Mouse (Mus musculus): ENCODE data around the gene Mrps23. TPM values are rescaled to one million over a fixed set of nuclear protein-coding genes. Genes with fewer than 3 reads are reported as not detected.

Gene Mrps23
- polyA plus RNA-seq, 1 experiment = 197 TPM

DNA sequence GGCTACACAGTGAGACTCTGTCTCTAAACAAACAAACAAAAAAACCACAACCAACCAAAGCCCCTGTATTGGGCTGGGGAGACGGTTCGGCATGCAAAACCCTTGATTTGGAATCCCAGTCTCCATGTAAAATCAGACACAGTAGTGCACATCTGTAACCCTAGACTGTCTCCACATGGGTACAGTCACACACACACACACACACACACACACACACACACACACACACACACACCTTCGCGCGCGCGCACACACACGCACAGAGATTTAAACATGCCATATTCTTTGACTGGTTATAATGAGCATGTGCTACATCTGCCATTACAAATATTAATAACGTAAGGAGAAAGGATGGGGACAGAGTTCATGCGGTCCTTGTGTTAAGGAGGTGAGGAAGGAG, 36.1 kb downstream of the Mrps23 start:
- Histone ChIP-seq H3K36me3 (replicated peaks; ENCODE audit: low read length) (peaks cover 5% of the 10 kb centered on the region), H3K9me3 (peaks cover 5% of the 10 kb centered on the region), H3K27me3 (replicated peaks) (no peaks in the 10 kb centered on the region), H3K4me1 (peaks cover 49% of the 10 kb centered on the region), H3K4me3 (replicated peaks) (no peak overlapping the region)
- TF ChIP-seq FLI1 (IDR thresholded peaks at IDR 0.05; ENCODE audit: low read length) = no peak
- TF ChIP-seq GATA1 (IDR thresholded peaks at IDR 0.05; ENCODE audit: borderline replicate concordance, low read length) = no peak

DNA sequence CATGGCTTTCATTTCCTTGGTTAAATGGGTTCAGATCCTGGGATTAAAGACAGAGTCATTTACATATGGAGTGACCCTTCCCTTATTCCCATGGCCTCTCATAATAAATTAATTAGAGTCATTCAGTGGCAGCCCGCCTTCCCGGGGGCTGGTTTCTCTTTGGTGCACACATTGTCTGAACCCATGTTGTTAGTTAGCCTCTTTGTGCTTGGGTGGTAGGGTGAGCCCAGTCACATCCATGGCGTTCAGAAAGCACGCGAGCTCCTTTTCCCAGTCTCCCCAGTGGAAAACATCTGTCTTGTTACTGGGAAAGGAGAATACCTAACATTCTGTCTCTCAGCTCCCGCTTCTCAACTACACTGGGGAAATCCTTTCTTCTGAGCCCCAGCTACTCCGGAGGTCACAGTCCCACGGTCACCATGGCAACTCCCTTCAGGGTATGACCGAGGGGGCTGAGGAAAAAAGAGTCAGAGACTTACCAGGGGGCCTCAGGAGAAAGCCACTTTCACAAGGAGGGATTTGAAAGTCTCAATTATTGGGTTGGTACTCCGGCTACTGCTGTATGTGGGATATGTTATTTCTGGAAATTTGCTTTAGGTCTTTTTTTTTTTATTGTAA, 36.7 kb downstream of the Mrps23 start:
- H3K9me3 ChIP-seq = peaks cover 5% of the 10 kb centered on the region
- peaks cover 5% of the 10 kb centered on the region for H3K36me3 ChIP-seq (replicated peaks; ENCODE audit: low read length)
- no peak overlapping the region for H3K4me3 ChIP-seq (replicated peaks)
- peaks cover 44% of the 10 kb centered on the region for H3K4me1 ChIP-seq
- no peaks in the 10 kb centered on the region for H3K27me3 ChIP-seq (replicated peaks)
- TF ChIP-seq GATA1 (IDR thresholded peaks at IDR 0.05; ENCODE audit: borderline replicate concordance, low read length) (no peak), FLI1 (IDR thresholded peaks at IDR 0.05; ENCODE audit: low read length) (no peak)

DNA sequence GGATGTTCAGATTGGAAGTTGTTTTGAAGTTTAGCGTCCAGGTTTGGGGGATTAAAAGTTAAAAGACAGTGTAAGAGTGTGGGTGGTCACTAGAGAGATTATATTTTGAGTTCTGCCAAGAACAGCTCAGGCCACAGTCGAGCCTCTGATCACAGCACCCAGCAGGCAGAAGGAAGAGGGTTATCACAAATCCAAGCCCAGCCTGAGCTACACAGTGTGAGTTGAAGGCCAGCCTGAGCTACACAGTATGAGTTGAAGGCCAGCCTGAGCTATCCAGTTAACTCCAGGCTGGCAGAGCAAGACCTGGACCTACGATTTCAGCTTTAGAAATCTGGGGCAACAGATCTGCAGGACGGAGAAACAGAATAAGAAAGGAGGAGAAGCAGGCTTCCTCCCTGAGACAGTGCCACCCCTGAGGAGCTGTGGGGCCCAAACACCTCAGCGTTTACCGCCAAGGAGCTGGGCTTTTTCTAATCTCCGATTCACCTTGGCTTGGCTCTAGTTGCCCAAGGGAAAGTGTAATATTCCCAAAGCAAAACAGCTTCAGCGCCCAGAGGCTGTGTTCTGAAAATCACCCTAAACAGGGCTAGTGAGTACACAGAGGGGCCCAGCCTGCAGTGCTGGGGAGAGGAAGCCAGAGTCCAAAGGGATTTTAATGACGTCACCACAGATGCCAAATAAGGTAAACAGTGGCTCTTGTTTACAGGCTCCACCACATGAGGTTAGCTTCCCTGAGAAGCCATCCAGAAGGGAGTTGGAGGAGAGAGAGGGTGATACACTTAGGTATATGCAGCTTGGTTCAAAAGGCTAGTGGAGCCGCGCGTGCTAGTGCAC, 37.5 kb downstream of the Mrps23 start:
- Histone ChIP-seq H3K4me3 (replicated peaks) (no peak overlapping the region), H3K9me3 (peaks cover 5% of the 10 kb centered on the region), H3K36me3 (replicated peaks; ENCODE audit: low read length) (peaks cover 5% of the 10 kb centered on the region), H3K4me1 (peaks cover 36% of the 10 kb centered on the region), H3K27me3 (replicated peaks) (no peaks in the 10 kb centered on the region)
- TF ChIP-seq GATA1 (IDR thresholded peaks at IDR 0.05; ENCODE audit: borderline replicate concordance, low read length) = no peak
- TF ChIP-seq FLI1 (IDR thresholded peaks at IDR 0.05; ENCODE audit: low read length) = no peak

DNA sequence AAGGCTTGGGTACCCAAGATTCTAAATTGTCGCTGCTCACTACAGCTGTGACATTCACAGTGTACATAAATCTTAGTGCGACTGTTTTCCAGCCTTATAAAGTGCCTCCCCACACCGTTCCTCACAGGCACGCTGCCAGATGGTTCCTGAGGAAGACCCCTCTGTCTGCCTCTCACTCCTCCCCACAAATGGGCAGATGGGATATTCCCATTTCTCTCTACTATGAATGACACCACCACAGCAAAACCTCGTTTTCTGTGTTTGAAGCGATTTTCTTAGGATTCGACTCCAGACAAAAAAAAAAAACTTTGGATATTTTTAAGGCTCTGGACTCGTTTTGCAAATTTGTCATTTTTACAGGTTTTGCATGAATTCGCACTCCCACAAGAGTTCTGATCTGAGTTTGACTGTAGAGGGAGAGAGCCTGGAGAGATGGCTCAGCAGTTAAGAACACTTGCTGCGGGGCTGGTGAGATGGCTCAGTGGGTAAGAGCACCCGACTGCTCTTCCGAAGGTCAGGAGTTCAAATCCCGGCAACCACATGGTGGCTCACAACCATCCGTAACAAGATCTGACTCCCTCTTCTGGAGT, 41.5 kb downstream of the Mrps23 start:
- Histone ChIP-seq H3K27me3 (replicated peaks) (peaks cover 10% of the 10 kb centered on the region), H3K4me1 (peaks cover 38% of the 10 kb centered on the region), H3K4me3 (replicated peaks) (no peak overlapping the region), H3K9me3 (peaks cover 5% of the 10 kb centered on the region), H3K36me3 (replicated peaks; ENCODE audit: low read length) (peaks cover 5% of the 10 kb centered on the region)
- TF ChIP-seq GATA1 (IDR thresholded peaks at IDR 0.05; ENCODE audit: borderline replicate concordance, low read length) (no peak), FLI1 (IDR thresholded peaks at IDR 0.05; ENCODE audit: low read length) (no peak)

DNA sequence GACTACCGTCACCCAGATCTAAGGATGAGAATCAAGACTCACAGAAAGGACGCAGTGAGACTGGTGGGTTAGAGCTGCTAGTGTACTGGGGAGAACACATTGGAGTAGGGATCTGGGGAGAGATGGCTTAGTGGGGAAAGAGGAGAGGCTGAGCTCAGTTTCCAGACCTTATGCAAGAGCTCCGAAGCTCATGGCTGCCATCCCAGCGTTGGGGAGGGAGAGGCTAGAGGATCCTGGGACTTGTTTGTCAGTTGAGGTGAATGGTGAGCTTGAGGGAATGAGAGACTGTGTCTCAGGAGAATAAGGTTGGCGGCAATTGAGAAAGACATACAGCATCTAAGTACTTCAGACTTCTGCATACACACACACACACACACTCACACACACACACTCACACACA, 44.4 kb downstream of the Mrps23 start:
- no peak for TF ChIP-seq GATA1 (IDR thresholded peaks at IDR 0.05; ENCODE audit: borderline replicate concordance, low read length)
- no peak for TF ChIP-seq FLI1 (IDR thresholded peaks at IDR 0.05; ENCODE audit: low read length)
- H3K4me3 ChIP-seq (replicated peaks) = no peak overlapping the region
- peaks cover 48% of the 10 kb centered on the region for H3K4me1 ChIP-seq
- peaks cover 5% of the 10 kb centered on the region for H3K9me3 ChIP-seq
- H3K36me3 ChIP-seq (replicated peaks; ENCODE audit: low read length) = peaks cover 5% of the 10 kb centered on the region
- H3K27me3 ChIP-seq (replicated peaks) = peaks cover 21% of the 10 kb centered on the region

DNA sequence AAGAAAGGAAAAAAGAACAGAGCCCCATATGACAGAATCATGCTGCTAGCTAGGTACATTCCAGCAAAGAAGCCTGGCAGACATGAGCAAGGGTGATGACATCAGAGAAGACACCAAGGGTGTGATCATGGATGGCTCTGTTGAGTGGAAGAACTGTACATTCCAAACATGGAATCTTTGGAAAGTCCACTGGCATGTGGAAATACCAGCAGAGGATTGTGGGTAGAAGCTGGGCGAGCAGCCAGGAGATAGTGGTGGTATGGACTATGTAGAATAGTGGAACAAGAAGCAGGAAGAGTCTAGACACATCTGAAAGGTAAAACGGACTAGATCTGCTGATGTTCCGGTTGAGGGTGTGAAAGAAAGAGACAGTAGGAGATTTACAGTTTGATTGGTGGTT, 46.4 kb downstream of the Mrps23 start:
- Histone ChIP-seq H3K36me3 (replicated peaks; ENCODE audit: low read length) (no peaks in the 10 kb centered on the region), H3K4me3 (replicated peaks) (no peak overlapping the region), H3K4me1 (peaks cover 40% of the 10 kb centered on the region), H3K27me3 (replicated peaks) (peaks cover 24% of the 10 kb centered on the region), H3K9me3 (no peaks in the 10 kb centered on the region)
- TF ChIP-seq GATA1 (IDR thresholded peaks at IDR 0.05; ENCODE audit: borderline replicate concordance, low read length) = no peak

DNA sequence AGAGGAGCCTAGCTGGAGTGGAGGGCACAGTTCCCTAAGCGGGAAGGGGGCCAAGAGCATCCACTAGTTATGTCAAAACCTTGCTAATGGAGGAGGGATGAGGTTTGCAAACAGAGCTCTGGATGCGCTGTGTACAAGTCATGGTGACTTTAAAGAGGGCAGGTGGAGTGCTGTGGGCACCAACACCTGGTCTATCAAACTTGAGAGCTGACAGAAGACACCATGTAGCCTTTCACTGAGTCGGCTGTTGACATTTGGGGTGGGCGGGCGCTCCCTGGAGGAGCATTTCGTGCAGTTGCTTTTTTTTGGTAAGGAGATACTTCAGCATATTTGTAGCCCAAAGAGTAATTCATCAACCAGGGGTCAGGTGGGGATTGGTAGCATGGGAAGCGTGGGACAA, 47.1 kb downstream of the Mrps23 start:
- TF ChIP-seq FLI1 (IDR thresholded peaks at IDR 0.05; ENCODE audit: low read length) = no peak
- no peak for TF ChIP-seq GATA1 (IDR thresholded peaks at IDR 0.05; ENCODE audit: borderline replicate concordance, low read length)
- no peaks in the 10 kb centered on the region for H3K36me3 ChIP-seq (replicated peaks; ENCODE audit: low read length)
- H3K27me3 ChIP-seq (replicated peaks) = peaks cover 28% of the 10 kb centered on the region
- H3K9me3 ChIP-seq = no peaks in the 10 kb centered on the region
- no peak overlapping the region for H3K4me3 ChIP-seq (replicated peaks)
- H3K4me1 ChIP-seq = peaks cover 40% of the 10 kb centered on the region

DNA sequence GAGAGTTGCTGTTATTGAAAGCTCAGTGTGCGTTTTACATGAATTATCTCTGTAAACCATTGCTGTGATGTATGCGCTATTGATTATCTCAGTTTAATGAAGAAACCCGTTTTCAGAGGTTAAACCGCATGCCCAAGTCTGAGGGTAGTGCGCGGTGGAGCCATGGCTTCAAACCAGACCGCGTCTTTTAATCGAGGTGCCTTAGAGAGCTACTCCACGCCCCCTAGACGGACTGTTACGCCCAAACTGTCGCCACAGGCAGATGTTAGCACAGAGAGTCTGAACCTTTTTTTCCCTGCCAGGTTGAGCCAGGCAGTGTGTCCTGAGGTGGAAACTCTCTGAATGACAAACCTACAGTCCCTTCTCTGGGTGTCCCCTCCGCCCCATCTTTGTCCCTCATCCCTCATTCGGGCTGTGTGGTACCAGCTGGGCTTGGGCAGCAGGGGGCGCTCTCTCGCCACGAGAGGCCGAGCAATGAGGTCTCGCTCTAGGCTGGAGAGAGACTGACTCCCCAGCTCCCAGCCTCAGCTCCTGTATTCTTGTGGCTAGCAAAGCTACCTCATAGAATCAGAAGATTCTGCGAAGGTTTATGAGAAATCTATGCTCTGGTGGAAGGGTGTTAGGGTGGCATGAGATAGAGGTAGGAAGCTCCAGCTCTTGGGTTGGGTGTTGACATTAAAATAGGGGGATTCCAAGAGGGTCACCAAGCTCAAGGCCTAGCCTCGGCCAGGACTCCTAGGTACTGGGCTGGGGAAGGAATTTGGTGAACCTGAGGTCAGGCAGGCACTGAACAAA, 48.0 kb downstream of the Mrps23 start:
- Histone ChIP-seq H3K4me3 (replicated peaks) (peak overlapping the region; percentile 10), H3K4me1 (peaks cover 37% of the 10 kb centered on the region), H3K36me3 (replicated peaks; ENCODE audit: low read length) (no peaks in the 10 kb centered on the region), H3K9me3 (no peaks in the 10 kb centered on the region), H3K27me3 (replicated peaks) (peaks cover 28% of the 10 kb centered on the region)
- TF ChIP-seq GATA1 (IDR thresholded peaks at IDR 0.05; ENCODE audit: borderline replicate concordance, low read length) (no peak), FLI1 (IDR thresholded peaks at IDR 0.05; ENCODE audit: low read length) (no peak)

DNA sequence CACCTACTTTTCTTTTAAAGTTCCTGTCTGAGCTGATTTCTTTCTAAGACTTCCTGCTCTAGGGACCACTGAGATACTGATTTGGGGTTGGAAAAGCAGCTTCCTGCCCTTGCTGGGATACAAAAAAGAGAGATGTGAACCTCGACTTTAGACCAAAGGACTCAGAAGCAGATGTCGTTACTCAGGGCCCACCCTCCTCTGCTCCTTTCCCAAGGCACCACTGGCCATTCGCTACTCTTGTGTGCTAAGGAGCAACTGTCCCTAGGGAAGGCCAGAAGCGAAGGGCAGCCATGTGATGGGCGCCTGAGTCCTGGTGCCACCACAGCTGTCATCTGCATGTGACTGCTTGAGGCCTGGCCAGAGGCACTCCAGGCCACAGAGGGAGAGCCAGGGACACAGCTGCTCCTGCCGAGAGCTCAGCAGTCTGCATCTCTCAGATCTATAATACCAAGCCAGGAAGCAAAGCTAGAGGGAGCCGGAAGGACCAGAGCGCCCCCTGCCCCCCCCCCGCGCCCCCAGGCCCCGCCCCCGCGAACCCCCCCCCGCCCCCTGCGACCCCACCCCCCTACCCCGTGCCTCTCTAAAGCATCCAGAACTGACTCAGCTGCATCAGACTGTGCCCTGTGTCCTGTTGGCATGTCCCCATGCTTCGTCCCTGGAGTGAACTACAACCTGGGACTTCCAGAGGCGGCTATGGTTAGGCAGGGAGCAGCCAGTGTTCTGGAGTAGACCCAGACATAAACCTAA, 48.8 kb downstream of the Mrps23 start:
- TF ChIP-seq FLI1 (IDR thresholded peaks at IDR 0.05; ENCODE audit: low read length) = no peak
- no peak for TF ChIP-seq GATA1 (IDR thresholded peaks at IDR 0.05; ENCODE audit: borderline replicate concordance, low read length)
- Histone ChIP-seq H3K9me3 (peaks cover 2% of the 10 kb centered on the region), H3K36me3 (replicated peaks; ENCODE audit: low read length) (no peaks in the 10 kb centered on the region), H3K4me1 (peaks cover 33% of the 10 kb centered on the region), H3K27me3 (replicated peaks) (peaks cover 28% of the 10 kb centered on the region), H3K4me3 (replicated peaks) (peak overlapping the region; percentile 56)
